Mouse (Mus musculus) neural tube, postnatal 0 days (tissue): ENCODE data around the gene Cwc25. TPM values are rescaled to one million over a fixed set of nuclear protein-coding genes. Genes with fewer than 3 reads are reported as not detected.

ENCODE experiments used
- microRNA-seq: library from miRNA; unstranded; fragments of <30 nt; microRNA quantifications from one replicate; pipeline ENCODE4, GENCODE M21; 2016
- polyA plus RNA-seq: library from polyadenylated mRNA; unstranded; fragments of >200 nt; fragmentation: Nextera tagmentation; extraction: Ambion mirVana; gene quantifications from 2 replicates; pipeline ENCODE4 v1.2.1, GENCODE M21; 2015

The Cwc25 gene
- 12.0 and 12.6 TPM in 2 replicates for polyA plus RNA-seq

GRCm38 (mm10) chr11:97766154-97766881 is at the start of gene Cwc25:
Gene Cwc25 (minus strand): TSS chr11:97766556.

GRCm38 (mm10) chr11:97798782-97799145 is 32.4 kb upstream of the Cwc25 start, which contains the start of gene Lasp1:
Gene Lasp1 (plus strand): TSS chr11:97799000.

DNA sequence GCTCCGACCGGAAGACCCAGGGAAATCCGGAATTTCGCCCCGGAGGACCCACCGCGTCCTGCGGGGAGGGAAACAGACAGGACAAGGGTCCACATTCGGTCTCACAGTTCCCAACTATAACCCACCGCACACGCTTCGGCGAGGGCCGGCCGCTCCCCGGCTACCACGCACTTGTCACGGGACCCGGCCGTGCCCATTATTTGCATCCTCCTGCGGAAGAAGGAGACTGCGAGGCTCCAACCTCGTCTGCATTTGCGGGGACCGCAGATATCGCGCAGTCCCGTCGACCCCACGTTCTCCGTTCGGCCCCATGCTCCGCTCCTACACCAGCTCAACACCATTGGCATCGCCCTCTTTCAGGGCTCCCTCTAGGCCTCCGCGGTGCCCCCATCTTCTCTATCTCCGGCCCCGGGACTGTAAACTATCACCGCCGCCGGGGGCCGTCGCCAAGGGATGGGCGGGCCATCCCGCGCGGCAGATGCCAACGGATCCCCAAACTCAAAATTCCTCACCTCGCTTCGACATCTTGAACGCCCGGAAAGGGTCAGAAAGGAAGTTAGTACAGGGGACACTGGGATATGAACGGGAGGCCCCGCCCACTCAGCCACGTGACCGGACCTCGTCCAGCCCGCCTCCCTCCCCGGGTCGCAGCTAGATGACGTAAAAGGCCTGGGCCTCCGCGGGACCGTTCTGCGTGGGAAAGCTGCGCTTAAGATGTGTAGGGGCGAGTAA is 15.6 kb upstream of the Cwc25 start, which contains the start of gene Rpl23:
Gene Rpl23 (minus strand): TSS at position 606 of the 732 bp plus-strand sequence.

DNA sequence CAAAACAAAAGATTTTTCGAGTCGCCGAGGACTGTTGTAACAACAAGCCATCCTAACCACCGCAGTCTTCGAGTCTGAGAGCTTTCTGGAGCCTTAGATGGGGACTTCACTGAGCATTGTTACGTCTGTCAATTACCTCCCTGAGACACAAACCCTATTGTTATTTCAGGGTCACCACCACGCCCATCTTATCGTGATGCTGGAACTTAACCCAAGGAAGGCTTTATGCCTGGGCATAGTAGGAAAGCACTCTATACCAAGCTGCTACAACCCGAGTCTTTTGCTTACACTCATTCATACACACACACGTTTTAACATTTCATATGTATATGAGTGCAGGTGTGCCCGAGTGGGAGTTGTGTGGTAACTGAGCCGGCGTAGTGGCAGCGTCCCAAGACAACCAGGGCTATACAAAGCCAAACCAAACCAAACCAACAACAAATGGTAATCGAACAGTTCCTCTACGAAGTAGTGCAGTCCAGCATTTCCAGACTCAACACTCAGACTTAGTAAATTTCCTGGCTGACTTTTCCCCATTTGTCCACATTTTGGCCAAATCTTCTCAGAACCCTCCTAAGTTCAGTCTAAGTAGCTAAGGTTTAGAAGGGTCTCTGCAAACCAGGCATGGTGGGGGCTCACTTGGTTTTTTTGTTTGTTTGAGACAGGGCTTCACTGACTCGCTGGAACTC is 9.6 kb upstream of the Cwc25 start, which contains the start of gene 1700001P01Rik:
Gene 1700001P01Rik (minus strand): TSS at position 111 of the 689 bp plus-strand sequence.

DNA sequence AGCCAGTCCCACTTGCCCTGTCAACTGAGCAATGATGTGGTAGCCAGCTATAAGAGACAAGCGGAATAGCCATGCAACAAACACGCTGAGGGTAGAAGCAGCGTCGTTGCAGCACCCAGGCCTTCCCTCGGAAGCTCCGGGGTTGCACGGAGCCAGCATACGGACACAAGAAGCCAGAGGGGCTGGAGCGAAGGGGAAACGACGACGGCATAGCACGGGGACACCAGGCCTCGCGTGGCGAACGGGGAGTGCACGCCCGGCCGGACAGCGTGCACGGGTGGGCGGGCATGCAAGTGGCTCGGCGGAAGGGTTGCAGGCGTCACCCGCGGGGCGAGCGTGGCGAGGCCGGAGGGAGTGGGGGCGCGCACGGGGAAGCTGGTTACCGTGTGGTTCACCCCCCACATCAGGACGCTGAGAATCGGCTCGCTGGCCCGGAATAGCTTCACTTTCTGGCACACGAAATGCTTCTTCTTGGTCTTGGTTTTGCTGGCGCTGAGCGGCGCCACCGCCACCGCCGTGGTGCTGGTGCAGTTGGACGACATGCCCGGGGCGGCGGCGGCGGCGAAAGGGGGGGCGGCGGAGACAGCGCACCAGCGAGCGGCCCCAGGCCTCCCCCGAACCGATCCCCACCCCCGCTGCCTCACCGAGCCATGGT is 22.2 kb downstream of the Cwc25 start, which contains the start of gene Pip4k2b:
Gene Pip4k2b (minus strand): TSS at position 642 of the 655 bp plus-strand sequence.

DNA sequence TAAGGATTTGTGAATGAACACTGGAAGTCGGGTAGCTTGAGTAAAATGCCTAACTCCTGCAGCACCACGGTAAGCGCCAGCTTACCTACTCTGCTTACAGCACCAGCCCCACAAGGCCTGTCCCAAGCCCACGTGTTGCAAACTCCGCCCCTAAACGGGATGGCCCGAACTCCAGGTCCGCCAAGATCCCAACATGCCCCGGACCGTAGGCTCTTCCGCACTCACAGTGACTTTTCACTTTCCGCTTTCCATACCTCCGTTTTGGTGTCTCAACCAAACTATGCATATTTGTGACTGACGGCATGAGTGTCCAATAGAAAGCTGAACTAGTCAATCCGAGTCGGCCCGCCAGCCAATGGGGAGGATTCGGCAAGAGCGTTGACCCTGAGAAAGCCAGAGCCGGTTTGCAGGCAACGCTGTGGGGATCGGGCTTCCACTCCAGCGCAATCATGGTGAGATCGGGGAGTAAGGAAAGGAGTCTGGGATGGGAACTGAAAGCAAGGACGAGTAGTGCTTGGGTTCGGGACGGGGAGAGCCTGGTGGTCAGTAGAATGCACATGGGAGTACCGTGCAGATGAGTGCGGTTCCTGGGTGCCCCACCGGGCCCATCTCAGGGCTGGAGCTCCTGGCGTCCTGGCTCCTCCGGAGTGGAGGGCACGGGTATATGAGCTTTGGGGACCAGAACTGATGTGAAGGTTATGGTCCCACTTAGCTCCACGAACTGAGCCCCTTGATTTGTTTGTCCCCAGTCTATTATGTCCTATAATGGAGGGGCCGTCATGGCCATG is 63.1 kb downstream of the Cwc25 start, which contains the start of gene Psmb3:
Gene Psmb3 (plus strand): TSS at position 361 of the 788 bp plus-strand sequence.

GRCm38 (mm10) chr11:97700003-97700745 is 66.2 kb downstream of the Cwc25 start, which contains the start of gene Pcgf2:
Gene Pcgf2 (minus strand): TSS chr11:97700497.

Small RNA genes within 50 kb of the gene (microRNA-seq; reads per million reads assigned to microRNA genes)
- not detected for gene Mir8102

Other genes with a start within 250 kb of the Cwc25 start
- 16.2 and 17.6 TPM in 2 replicates for gene Srcin1, start 190.4 kb downstream of the Cwc25 start, polyA plus RNA-seq
- gene Epop, start 136.9 kb downstream of the Cwc25 start, polyA plus RNA-seq, result 2.5 and 3.6 TPM in 2 replicates
- 1.8 and 2.6 TPM in 2 replicates for gene Mllt6, start 103.1 kb downstream of the Cwc25 start, polyA plus RNA-seq
- gene Cisd3, start 80.7 kb downstream of the Cwc25 start, polyA plus RNA-seq, result 57.5 and 58.6 TPM in 2 replicates
- 12.8 and 18.4 TPM in 2 replicates for gene Pcgf2, start 66.1 kb downstream of the Cwc25 start, polyA plus RNA-seq
- 528 and 544 TPM in 2 replicates for gene Psmb3, start 63.2 kb downstream of the Cwc25 start, polyA plus RNA-seq
- 5.4 and 5.6 TPM in 2 replicates for gene Pip4k2b, start 21.9 kb downstream of the Cwc25 start, polyA plus RNA-seq
- gene 1700001P01Rik, start 9.4 kb upstream of the Cwc25 start, polyA plus RNA-seq, result 0.26 and 0.53 TPM in 2 replicates
- 338 and 378 TPM in 2 replicates for gene Rpl23, start 15.9 kb upstream of the Cwc25 start, polyA plus RNA-seq
- 111 and 130 TPM in 2 replicates for gene Lasp1, start 32.4 kb upstream of the Cwc25 start, polyA plus RNA-seq
- gene B230217C12Rik, start 74.2 kb upstream of the Cwc25 start, polyA plus RNA-seq, result 44.2 and 46.7 TPM in 2 replicates
- gene Fbxo47, start 117.6 kb upstream of the Cwc25 start, polyA plus RNA-seq, result 0.25 and 0.45 TPM in 2 replicates
- 3.7 and 4.3 TPM in 2 replicates for gene Plxdc1, start 219.9 kb upstream of the Cwc25 start, polyA plus RNA-seq
- 6.8 and 8.3 TPM in 2 replicates for gene Arl5c, start 229.6 kb upstream of the Cwc25 start, polyA plus RNA-seq